Mouse (Mus musculus) intestine, embryonic 15.5 days (tissue): ENCODE data around the gene Fstl4. TPM values are rescaled to one million over a fixed set of nuclear protein-coding genes. Genes with fewer than 3 reads are reported as not detected.

Experiments
- ATAC-seq: fragments of 200-750 bp; cut with Nextera tagmentation; 2 replicates; pipeline ENCODE4 v1.8.0; 2017; ENCODE audit warnings: moderate TSS enrichment, moderate library complexity
- H3K27ac ChIP-seq: fragments of 300-500 bp; sonication (generic); 2 replicates; pipeline ENCODE4 v1.5.1; 2015; ENCODE audit warnings: mild to moderate bottlenecking, inconsistent platforms
- H3K27me3 ChIP-seq: fragments of 300-500 bp; sonication (generic); replicated peaks from 2 replicates; pipeline ENCODE4 v1.6.1; 2015; ENCODE audit warnings: inconsistent platforms
- H3K36me3 ChIP-seq: fragments of 300-500 bp; sonication (generic); 2 replicates; pipeline ENCODE4 v1.6.1; 2015; ENCODE audit warnings: inconsistent platforms
- H3K4me1 ChIP-seq: fragments of 300-500 bp; sonication (generic); replicated peaks from 2 replicates; pipeline ENCODE4 v1.6.1; 2015; ENCODE audit warnings: inconsistent platforms
- H3K4me2 ChIP-seq: fragments of 300-500 bp; sonication (generic); replicated peaks from 2 replicates; pipeline ENCODE4 v1.6.1; 2015; ENCODE audit warnings: mild to moderate bottlenecking, inconsistent platforms
- H3K4me3 ChIP-seq: fragments of 300-500 bp; sonication (generic); replicated peaks from 2 replicates; pipeline ENCODE4 v1.5.1; 2015; ENCODE audit warnings: inconsistent platforms
- H3K9ac ChIP-seq: fragments of 300-500 bp; sonication (generic); 2 replicates; pipeline ENCODE4 v1.6.1; 2015; ENCODE audit warnings: inconsistent platforms
- H3K9me3 ChIP-seq: fragments of 300-500 bp; sonication (generic); 2 replicates; pipeline ENCODE4 v1.6.1; 2016; ENCODE audit warnings: inconsistent platforms
- WGBS: fragments of 180-500 bp; shearing (Covaris S2); methylation state at CpG from one replicate; pipeline ENCODE4 v1.1.7; 2015; 5-methylcytosine and 5-hydroxymethylcytosine counted together
- polyA plus RNA-seq: library from polyadenylated mRNA; unstranded; fragments of >200 nt; fragmentation: Nextera tagmentation; extraction: Ambion mirVana; gene quantifications from 2 replicates; pipeline ENCODE4 v1.2.1, GENCODE M21; 2015

Fstl4 gene
- polyA plus RNA-seq, 1 experiment from 2014 or later = 6.1 TPM

- Histone ChIP-seq H3K36me3 (no peaks in the 10 kb centered on the region), H3K9ac (no peak overlapping the region), H3K27me3 (no peaks in the 10 kb centered on the region), H3K4me3 (no peak overlapping the region), H3K9me3 (no peaks in the 10 kb centered on the region), H3K27ac (no peak overlapping the region), H3K4me1 (no peaks in the 10 kb centered on the region), H3K4me2 (no peak overlapping the region)
- no peak for ATAC-seq
- 73% methylated on average over 5 of the region's 5 CpGs for WGBS
These were observed 18.0 kb downstream of the Fstl4 start for GRCm38 (mm10) chr11:52782426-52782825.

GRCm38 (mm10) chr11:52794331-52794730, 29.9 kb downstream of the Fstl4 start:
- no peak overlapping the region for H3K4me3 ChIP-seq
- no peaks in the 10 kb centered on the region for H3K27me3 ChIP-seq
- WGBS = 78% methylated on average over 5 of the region's 5 CpGs
- no peaks in the 10 kb centered on the region for H3K9me3 ChIP-seq
- H3K9ac ChIP-seq = no peak overlapping the region
- H3K27ac ChIP-seq = no peak overlapping the region
- H3K36me3 ChIP-seq = no peaks in the 10 kb centered on the region
- no peak for ATAC-seq
- no peak overlapping the region for H3K4me2 ChIP-seq
- H3K4me1 ChIP-seq = no peaks in the 10 kb centered on the region

- no peak overlapping the region for H3K27ac ChIP-seq
- ATAC-seq = no peak
- H3K9me3 ChIP-seq = no peaks in the 10 kb centered on the region
- H3K9ac ChIP-seq = no peak overlapping the region
- no peak overlapping the region for H3K4me2 ChIP-seq
- no peaks in the 10 kb centered on the region for H3K4me1 ChIP-seq
- H3K27me3 ChIP-seq = no peaks in the 10 kb centered on the region
- no peaks in the 10 kb centered on the region for H3K36me3 ChIP-seq
- no peak overlapping the region for H3K4me3 ChIP-seq
- WGBS = 95% methylated on average over 2 of the region's 2 CpGs
These were observed 45.1 kb downstream of the Fstl4 start for GRCm38 (mm10) chr11:52809542-52809941.

GRCm38 (mm10) chr11:52816004-52816403, 51.6 kb downstream of the Fstl4 start:
- no peak for ATAC-seq
- Histone ChIP-seq H3K9ac (no peak overlapping the region), H3K4me1 (no peaks in the 10 kb centered on the region), H3K36me3 (no peaks in the 10 kb centered on the region), H3K9me3 (no peaks in the 10 kb centered on the region), H3K27me3 (no peaks in the 10 kb centered on the region), H3K4me3 (no peak overlapping the region), H3K27ac (no peak overlapping the region), H3K4me2 (no peak overlapping the region)
- 79% methylated on average over 4 of the region's 4 CpGs for whole genome bisulfite sequencing

GRCm38 (mm10) chr11:52820336-52820905, 56.0 kb downstream of the Fstl4 start:
- Histone ChIP-seq H3K27ac (no peak overlapping the region), H3K36me3 (no peaks in the 10 kb centered on the region), H3K4me1 (no peaks in the 10 kb centered on the region), H3K9me3 (no peaks in the 10 kb centered on the region), H3K4me3 (no peak overlapping the region), H3K9ac (no peak overlapping the region), H3K4me2 (no peak overlapping the region), H3K27me3 (no peaks in the 10 kb centered on the region)
- no peak for ATAC-seq
- 15% methylated on average over 2 of the region's 2 CpGs for WGBS

GRCm38 (mm10) chr11:52826591-52826990, 62.2 kb downstream of the Fstl4 start:
- Histone ChIP-seq H3K27ac (no peak overlapping the region), H3K4me2 (no peak overlapping the region), H3K4me3 (no peak overlapping the region), H3K27me3 (no peaks in the 10 kb centered on the region), H3K36me3 (no peaks in the 10 kb centered on the region), H3K9me3 (no peaks in the 10 kb centered on the region), H3K4me1 (no peaks in the 10 kb centered on the region), H3K9ac (no peak overlapping the region)
- WGBS = 89% methylated on average over 2 of the region's 2 CpGs
- no peak for ATAC-seq

- no peak overlapping the region for H3K27ac ChIP-seq
- no peak overlapping the region for H3K9ac ChIP-seq
- no peaks in the 10 kb centered on the region for H3K27me3 ChIP-seq
- no peak for ATAC-seq
- H3K4me1 ChIP-seq = no peaks in the 10 kb centered on the region
- no peaks in the 10 kb centered on the region for H3K9me3 ChIP-seq
- H3K4me3 ChIP-seq = no peak overlapping the region
- no peak overlapping the region for H3K4me2 ChIP-seq
- 82% methylated on average over 12 of the region's 12 CpGs for WGBS
- no peaks in the 10 kb centered on the region for H3K36me3 ChIP-seq
These were observed 67.3 kb downstream of the Fstl4 start for GRCm38 (mm10) chr11:52831631-52832310.

GRCm38 (mm10) chr11:52832311-52832675, 67.9 kb downstream of the Fstl4 start:
- Histone ChIP-seq H3K27me3 (no peaks in the 10 kb centered on the region), H3K9ac (no peak overlapping the region), H3K4me1 (no peaks in the 10 kb centered on the region), H3K36me3 (no peaks in the 10 kb centered on the region), H3K9me3 (no peaks in the 10 kb centered on the region), H3K27ac (no peak overlapping the region), H3K4me3 (no peak overlapping the region), H3K4me2 (no peak overlapping the region)
- no peak for ATAC-seq
- 90% methylated on average over 1 of the region's 1 CpGs for WGBS

GRCm38 (mm10) chr11:52848691-52849090, 84.3 kb downstream of the Fstl4 start:
- Histone ChIP-seq H3K36me3 (no peaks in the 10 kb centered on the region), H3K4me1 (no peaks in the 10 kb centered on the region), H3K9me3 (no peaks in the 10 kb centered on the region), H3K27ac (no peak overlapping the region), H3K27me3 (no peaks in the 10 kb centered on the region), H3K4me2 (no peak overlapping the region), H3K4me3 (no peak overlapping the region), H3K9ac (no peak overlapping the region)
- WGBS = 84% methylated on average over 2 of the region's 2 CpGs
- no peak for ATAC-seq

- ATAC-seq = no peak
- Histone ChIP-seq H3K9me3 (no peaks in the 10 kb centered on the region), H3K36me3 (no peaks in the 10 kb centered on the region), H3K4me2 (no peak overlapping the region), H3K9ac (no peak overlapping the region), H3K4me3 (no peak overlapping the region), H3K27ac (no peak overlapping the region), H3K4me1 (no peaks in the 10 kb centered on the region), H3K27me3 (no peaks in the 10 kb centered on the region)
- WGBS = 70% methylated on average over 3 of the region's 3 CpGs
These were observed 85.6 kb downstream of the Fstl4 start for GRCm38 (mm10) chr11:52850071-52850470.

GRCm38 (mm10) chr11:52872846-52873512, 108.5 kb downstream of the Fstl4 start:
- Histone ChIP-seq H3K4me2 (no peak overlapping the region), H3K36me3 (no peaks in the 10 kb centered on the region), H3K27ac (no peak overlapping the region), H3K27me3 (no peaks in the 10 kb centered on the region), H3K4me1 (no peaks in the 10 kb centered on the region), H3K9me3 (no peaks in the 10 kb centered on the region), H3K4me3 (no peak overlapping the region), H3K9ac (no peak overlapping the region)
- 92% methylated on average over 15 of the region's 15 CpGs for WGBS
- no peak for ATAC-seq

GRCm38 (mm10) chr11:52875916-52876765, 111.7 kb downstream of the Fstl4 start:
- Histone ChIP-seq H3K27me3 (no peaks in the 10 kb centered on the region), H3K4me2 (no peak overlapping the region), H3K4me3 (no peak overlapping the region), H3K4me1 (no peaks in the 10 kb centered on the region), H3K9me3 (no peaks in the 10 kb centered on the region), H3K9ac (no peak overlapping the region), H3K27ac (no peak overlapping the region), H3K36me3 (no peaks in the 10 kb centered on the region)
- WGBS = 90% methylated on average over 19 of the region's 19 CpGs
- no peak for ATAC-seq
